Mouse (Mus musculus) kidney, adult 8-10 months (tissue): ENCODE measurements around the gene Amhr2.

Source experiments
- DNase-seq, 2 experiments: peaks; one replicate each; pipeline ENCODE4 v3.0.0; 2022

The Amhr2 gene

DNA sequence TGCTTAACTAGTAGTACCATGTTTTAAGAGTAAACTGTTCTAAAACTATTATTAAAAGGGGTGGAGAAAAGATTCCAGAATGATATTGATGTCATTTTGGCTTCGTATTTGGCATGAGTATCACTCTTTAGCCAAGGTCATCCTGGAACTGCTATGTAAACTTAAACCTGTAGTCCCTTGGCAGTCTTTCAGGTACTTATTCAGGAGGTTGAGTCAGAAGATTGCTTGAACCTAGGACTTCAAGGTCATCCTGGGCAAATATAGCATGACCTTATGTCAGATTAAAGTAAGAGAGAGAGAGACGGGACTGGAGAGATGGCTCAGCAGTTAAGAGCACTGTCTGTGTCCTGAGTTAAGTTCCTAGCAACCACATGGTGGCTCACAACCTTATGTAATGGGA lies 20.5 kb upstream of the Amhr2 start:
- no peak for DNase-seq

GRCm38 (mm10) chr15:102426963-102427362 lies 18.2 kb upstream of the Amhr2 start:
- no peak for DNase-seq

DNA sequence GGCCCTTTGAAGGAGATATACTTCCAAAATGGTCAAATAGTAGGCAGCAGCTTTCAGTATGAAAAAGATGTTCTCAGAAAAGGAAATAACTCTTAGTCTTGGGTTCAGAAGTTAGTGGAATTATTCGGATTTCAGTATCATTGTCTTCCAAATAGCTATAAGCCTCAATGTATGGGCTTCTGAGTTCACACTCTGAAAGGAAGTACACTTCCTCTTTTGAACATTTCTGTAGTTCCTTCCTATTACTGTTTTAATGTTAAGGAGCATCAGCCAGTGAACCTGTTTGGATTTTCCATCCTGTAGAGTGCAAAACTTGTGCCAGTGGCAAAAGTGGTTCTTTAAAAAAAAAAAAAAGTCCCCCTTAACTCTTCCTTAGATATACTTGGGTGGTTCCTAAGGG lies 13.1 kb upstream of the Amhr2 start:
- DNase-seq = no peak

- no peak for DNase-seq
Measured at GRCm38 (mm10) chr15:102433173-102433572, 12.0 kb upstream of the Amhr2 start.

- peak; percentile 72 to 94 for DNase-seq
Measured at GRCm38 (mm10) chr15:102442490-102442889, 2.7 kb upstream of the Amhr2 start.

- DNase-seq = no peak
Measured at GRCm38 (mm10) chr15:102446448-102446847, 1.3 kb downstream of the Amhr2 start.

DNA sequence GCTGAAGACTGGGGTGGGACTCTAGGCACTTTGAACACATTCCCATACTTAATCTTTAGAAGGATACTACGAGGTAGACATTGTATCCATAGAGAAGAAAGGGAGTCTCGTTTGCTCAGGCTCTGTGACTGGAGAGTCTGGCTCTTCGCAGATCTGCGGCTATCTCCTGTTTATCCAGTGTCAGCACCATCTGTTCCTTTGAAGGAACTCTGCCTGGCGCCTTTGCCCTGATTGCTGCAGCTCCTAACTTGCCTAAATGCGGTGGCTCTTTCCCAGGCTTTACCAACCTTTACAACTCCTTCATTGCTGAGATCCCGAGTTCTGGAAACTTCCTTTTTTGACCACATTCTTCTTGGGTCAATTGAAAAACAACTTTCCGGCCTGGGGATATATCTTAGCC lies 4.2 kb downstream of the Amhr2 start:
- DNase-seq = no peak

GRCm38 (mm10) chr15:102450928-102451327 lies 5.8 kb downstream of the Amhr2 start:
- DNase-seq = peak; percentile 49 to 61

GRCm38 (mm10) chr15:102451666-102452430 lies 6.7 kb downstream of the Amhr2 start:
- DNase-seq = no peak

GRCm38 (mm10) chr15:102455993-102456392 lies 10.8 kb downstream of the Amhr2 start:
- DNase-seq = peak in 1 of 2 experiments; percentile 35

GRCm38 (mm10) chr15:102458050-102458736 lies 13.0 kb downstream of the Amhr2 start:
- no peak for DNase-seq

- peak; percentile 98 for DNase-seq
Measured at GRCm38 (mm10) chr15:102458904-102459317, 13.7 kb downstream of the Amhr2 start, which contains the start of gene Prr13. TSS of gene Prr13 (plus strand) at chr15:102459028.

- no peak for DNase-seq
Measured at GRCm38 (mm10) chr15:102459381-102459780, 14.2 kb downstream of the Amhr2 start.

DNA sequence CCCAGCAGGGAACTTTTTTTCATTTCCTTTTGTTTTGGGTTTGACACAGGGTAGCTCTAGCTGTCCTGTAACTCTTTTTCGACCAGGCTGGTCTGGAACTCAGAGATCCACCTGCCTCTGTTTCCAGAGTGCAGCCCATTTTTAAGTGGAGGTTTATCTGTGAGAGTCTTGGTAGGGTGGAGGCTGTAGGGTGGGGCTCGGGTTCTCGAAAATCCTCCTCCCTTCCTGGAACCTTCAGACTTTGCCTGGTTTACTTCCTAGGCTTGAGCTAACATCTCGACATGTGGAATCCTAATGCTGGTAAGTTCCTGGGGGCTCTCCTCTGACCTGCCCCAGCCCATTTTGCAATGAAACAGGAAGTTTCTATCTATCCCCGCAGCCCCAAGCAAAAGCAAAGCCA lies 14.7 kb downstream of the Amhr2 start:
- no peak for DNase-seq

GRCm38 (mm10) chr15:102460409-102460808 lies 15.2 kb downstream of the Amhr2 start:
- no peak for DNase-seq

- DNase-seq = no peak
Measured at GRCm38 (mm10) chr15:102460971-102461370, 15.8 kb downstream of the Amhr2 start.

GRCm38 (mm10) chr15:102461430-102462075 lies 16.4 kb downstream of the Amhr2 start:
- DNase-seq = no peak

GRCm38 (mm10) chr15:102463666-102464065 lies 18.5 kb downstream of the Amhr2 start:
- DNase-seq = no peak

DNA sequence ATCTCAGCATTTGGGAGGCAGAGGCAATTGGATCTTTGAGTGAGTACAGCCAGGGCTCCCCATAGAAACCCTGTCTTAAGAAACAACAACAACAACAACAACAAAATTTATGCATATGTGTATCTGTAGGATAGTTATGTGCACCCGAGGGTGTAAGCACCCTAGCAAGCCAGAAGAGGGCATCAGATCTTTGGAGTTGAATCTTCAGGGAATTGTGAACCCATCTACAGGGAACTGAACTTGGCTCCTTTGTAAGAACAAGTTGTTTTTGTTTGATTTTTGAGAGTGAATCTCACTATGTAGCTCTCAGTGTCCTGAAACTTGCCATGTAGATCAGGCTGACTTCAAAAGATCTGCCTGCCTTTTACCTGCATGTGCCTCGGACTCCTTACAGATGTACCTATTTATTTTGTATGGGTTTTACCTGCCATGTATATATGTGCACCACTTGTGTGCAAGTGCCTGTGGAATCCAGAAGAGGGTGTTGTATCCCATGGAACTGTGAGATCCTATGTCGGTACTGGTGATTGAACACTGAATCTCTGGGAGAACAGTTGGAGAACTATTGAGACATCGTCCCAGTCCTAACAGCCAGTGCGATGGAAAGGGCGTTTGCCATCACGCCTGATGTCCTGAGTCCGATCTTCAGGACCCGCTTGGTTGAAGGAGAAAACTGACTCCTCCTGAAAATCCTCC lies 23.7 kb downstream of the Amhr2 start:
- DNase-seq = no peak

- peak; percentile 96 for DNase-seq
Measured at GRCm38 (mm10) chr15:102470183-102470604, 25.0 kb downstream of the Amhr2 start, which contains the start of gene Pcbp2. TSS of gene Pcbp2 (plus strand) at chr15:102470539.

- DNase-seq = peak; percentile 69 to 73
Measured at GRCm38 (mm10) chr15:102470605-102471294, 25.6 kb downstream of the Amhr2 start.

DNA sequence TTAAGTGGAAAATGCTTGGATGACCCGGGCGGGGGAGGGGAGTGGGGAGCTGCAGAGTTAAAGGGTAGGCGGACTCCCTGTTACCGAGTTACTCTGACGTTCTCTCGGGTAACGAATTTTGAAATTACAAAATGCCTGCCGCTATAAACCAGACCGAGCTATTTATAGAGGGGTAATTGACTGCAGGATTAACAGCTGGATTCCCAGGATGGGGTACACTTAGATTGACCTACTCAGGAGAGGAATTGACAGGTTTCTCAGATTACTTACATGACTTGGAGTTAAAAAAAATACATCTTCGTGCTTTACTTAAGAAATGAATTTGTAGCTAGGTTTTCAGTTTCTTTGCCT lies 26.1 kb downstream of the Amhr2 start:
- DNase-seq = no peak
